Mouse (Mus musculus) myocyte (in vitro differentiated cells): ENCODE measurements around the gene Ifna1. TPM values are rescaled to one million over a fixed set of nuclear protein-coding genes. Genes with fewer than 3 reads are reported as not detected.
A peak's percentile ranks its signal among the peaks of the same experiment; 100 is the strongest.

Source experiments
- H3K27me3 ChIP-seq: one replicate; pipeline ENCODE4 v1.6.1; 2011; ENCODE audit not compliant: control insufficient read depth, insufficient read depth, insufficient read length
- H3K36me3 ChIP-seq: one replicate; pipeline ENCODE4 v1.6.1; 2011; ENCODE audit not compliant: control insufficient read depth, insufficient read depth
- H3K4me2 ChIP-seq: one replicate; pipeline ENCODE4 v1.6.1; 2011; ENCODE audit warnings: low read depth, control low read depth
- H3K4me3 ChIP-seq: one replicate; pipeline ENCODE4 v1.5.1; 2011; ENCODE audit warnings: mild to moderate bottlenecking, control low read depth, moderate library complexity
- H3K79me2 ChIP-seq: one replicate; pipeline ENCODE4 v1.6.1; 2011; ENCODE audit not compliant: control insufficient read depth, insufficient read depth
- H3ac ChIP-seq: one replicate; pipeline ENCODE4 v1.6.1; 2011; ENCODE audit not compliant: control insufficient read depth, insufficient read length
- CEBPB ChIP-seq: IDR thresholded peaks from 2 replicates; pipeline ENCODE4 v1.6.1; 2011; ENCODE audit warnings: mild to moderate bottlenecking, moderate library complexity; ENCODE audit not compliant: poor library complexity, insufficient read depth, severe bottlenecking
- E2F4 ChIP-seq: IDR thresholded peaks from one replicate; pipeline ENCODE4 v1.6.1; 2011; ENCODE audit warnings: mild to moderate bottlenecking, control low read depth, moderate library complexity; ENCODE audit not compliant: insufficient read depth
- MAX ChIP-seq: IDR thresholded peaks from one replicate; pipeline ENCODE4 v1.6.1; 2011; ENCODE audit warnings: low read depth, mild to moderate bottlenecking, control low read depth
- MYOD1 ChIP-seq, 3 experiments: IDR thresholded peaks; one replicate each; pipeline ENCODE4 v1.6.1; 2011; ENCODE audit warnings: control low read depth in 2 of 3, low read depth in 2 of 3, mild to moderate bottlenecking in 2 of 3, moderate library complexity in 1 of 3; ENCODE audit not compliant: insufficient read length in 2 of 3, control insufficient read depth in 1 of 3
- MYOG ChIP-seq, 3 experiments: IDR thresholded peaks; one replicate each; pipeline ENCODE4 v1.6.1; 2011; ENCODE audit warnings: control low read depth in 2 of 3, low read depth in 2 of 3, mild to moderate bottlenecking in 2 of 3; ENCODE audit not compliant: insufficient read length in 2 of 3, control insufficient read depth in 1 of 3, insufficient read depth in 1 of 3
- POLR2A ChIP-seq: IDR thresholded peaks from one replicate; pipeline ENCODE4 v1.6.1; 2011; ENCODE audit warnings: low read depth, mild to moderate bottlenecking, control low read depth, moderate library complexity; ENCODE audit not compliant: insufficient read length
- POLR2AphosphoS2 ChIP-seq: IDR thresholded peaks from one replicate; pipeline ENCODE4 v1.6.1; 2011; ENCODE audit warnings: low read depth, control low read depth; ENCODE audit not compliant: insufficient read length
- REST ChIP-seq: IDR thresholded peaks from one replicate; pipeline ENCODE4 v1.6.1; 2011; ENCODE audit warnings: mild to moderate bottlenecking, control low read depth, moderate library complexity; ENCODE audit not compliant: insufficient read depth, insufficient read length
- SRF ChIP-seq: IDR thresholded peaks from one replicate; pipeline ENCODE4 v1.6.1; 2011; ENCODE audit warnings: low read depth; ENCODE audit not compliant: control insufficient read depth, insufficient read length
- TCF12 ChIP-seq: IDR thresholded peaks from one replicate; pipeline ENCODE4 v1.6.1; 2011; ENCODE audit warnings: mild to moderate bottlenecking, control low read depth; ENCODE audit not compliant: poor library complexity, insufficient read depth, severe bottlenecking
- TCF3 ChIP-seq: IDR thresholded peaks from one replicate; pipeline ENCODE4 v1.6.1; 2011; ENCODE audit warnings: low read depth, control low read depth; ENCODE audit not compliant: insufficient read length
- USF1 ChIP-seq: IDR thresholded peaks from one replicate; pipeline ENCODE4 v1.6.1; 2011; ENCODE audit warnings: low read depth, mild to moderate bottlenecking, control low read depth, moderate library complexity
- polyA plus RNA-seq: library from polyadenylated mRNA; unstranded; fragments of >200 nt; fragmentation: generic; extraction: Trizol; gene quantifications from one replicate; pipeline ENCODE4 v1.2.1, GENCODE M21; 2012; ENCODE audit warnings: missing spikeins

The Ifna1 gene
- polyA plus RNA-seq, 1 experiment = not detected

DNA sequence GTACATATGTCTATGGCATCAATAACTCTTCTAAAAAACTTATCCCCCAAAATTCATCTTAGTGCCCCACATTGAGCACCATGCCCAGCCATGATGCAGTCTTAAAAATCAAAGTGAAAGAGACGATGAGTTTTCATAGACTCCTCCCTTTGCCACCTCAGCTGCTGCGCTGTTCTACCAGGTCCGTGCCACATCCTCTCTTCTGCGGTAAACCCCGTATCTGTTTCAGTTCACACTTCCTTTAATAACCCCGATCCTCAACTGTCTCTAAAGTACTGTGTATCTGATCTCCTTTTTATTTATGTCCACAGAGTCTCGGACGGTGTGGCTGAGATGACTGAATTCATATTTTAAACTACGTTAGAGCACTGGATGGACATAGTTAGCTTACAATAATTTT is 14.7 kb downstream of the Ifna1 start:
- Histone ChIP-seq H3ac (no peak overlapping the region), H3K36me3 (no peaks in the 10 kb centered on the region), H3K4me3 (no peak overlapping the region), H3K4me2 (no peak overlapping the region), H3K27me3 (peaks cover 22% of the 10 kb centered on the region), H3K79me2 (no peaks in the 10 kb centered on the region)
- no peak for TF ChIP-seq POLR2A
- TF ChIP-seq MYOG (IDR thresholded peaks at IDR 0.05; ENCODE audit: control insufficient read depth in 1 of 3, insufficient read depth in 1 of 3, insufficient read length in 2 of 3, low read depth in 2 of 3) = no peak
- TF ChIP-seq MAX = no peak
- no peak for TF ChIP-seq TCF12
- no peak for TF ChIP-seq POLR2AphosphoS2
- TF ChIP-seq SRF = no peak
- TF ChIP-seq REST = no peak
- no peak for TF ChIP-seq TCF3
- TF ChIP-seq CEBPB = no peak
- TF ChIP-seq MYOD1 (IDR thresholded peaks at IDR 0.05; ENCODE audit: control insufficient read depth in 1 of 3, insufficient read length in 2 of 3, low read depth in 2 of 3) = no peak
- no peak for TF ChIP-seq USF1
- no peak for TF ChIP-seq E2F4

- Histone ChIP-seq H3K79me2 (no peaks in the 10 kb centered on the region), H3K36me3 (no peaks in the 10 kb centered on the region), H3ac (no peak overlapping the region), H3K27me3 (peaks cover 22% of the 10 kb centered on the region), H3K4me3 (no peak overlapping the region), H3K4me2 (no peak overlapping the region)
- no peak for TF ChIP-seq POLR2AphosphoS2
- TF ChIP-seq REST = no peak
- no peak for TF ChIP-seq MYOG (IDR thresholded peaks at IDR 0.05; ENCODE audit: control insufficient read depth in 1 of 3, insufficient read depth in 1 of 3, insufficient read length in 2 of 3, low read depth in 2 of 3)
- no peak for TF ChIP-seq E2F4
- TF ChIP-seq TCF12 = no peak
- TF ChIP-seq POLR2A = no peak
- no peak for TF ChIP-seq MYOD1 (IDR thresholded peaks at IDR 0.05; ENCODE audit: control insufficient read depth in 1 of 3, insufficient read length in 2 of 3, low read depth in 2 of 3)
- no peak for TF ChIP-seq TCF3
- TF ChIP-seq MAX = no peak
- no peak for TF ChIP-seq USF1
- no peak for TF ChIP-seq SRF
- no peak for TF ChIP-seq CEBPB
Observed at GRCm38 (mm10) chr4:88865011-88865569, 15.2 kb downstream of the Ifna1 start.

DNA sequence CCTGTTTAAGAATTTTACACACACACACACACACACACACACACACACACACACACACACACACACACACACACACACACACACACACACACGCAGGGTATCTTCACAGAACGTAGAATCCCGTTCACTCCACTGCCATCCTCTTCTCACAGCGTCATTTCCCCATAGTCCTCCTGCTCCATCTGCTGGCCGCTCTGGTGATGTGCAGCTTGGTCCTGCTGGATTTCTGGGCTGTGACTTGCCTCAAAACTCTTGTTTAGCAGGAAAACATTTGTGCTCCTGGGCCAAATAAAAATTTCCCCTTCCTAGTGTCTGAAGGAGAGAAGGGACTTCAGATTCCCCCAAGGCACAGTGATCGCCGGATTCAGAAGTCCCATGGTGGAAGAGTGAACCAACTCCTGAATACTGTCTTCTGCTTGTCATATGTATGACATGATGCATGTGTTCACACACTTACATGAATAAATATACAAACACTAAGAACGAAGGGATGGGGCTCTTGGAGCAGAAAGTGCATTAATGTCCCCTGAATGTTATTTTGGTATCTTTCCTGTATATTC is 17.6 kb downstream of the Ifna1 start:
- no peak for TF ChIP-seq POLR2AphosphoS2
- TF ChIP-seq POLR2A = no peak
- TF ChIP-seq USF1 = no peak
- no peak for TF ChIP-seq MYOD1 (IDR thresholded peaks at IDR 0.05; ENCODE audit: control insufficient read depth in 1 of 3, insufficient read length in 2 of 3, low read depth in 2 of 3)
- no peak for TF ChIP-seq MAX
- no peak for TF ChIP-seq CEBPB
- no peak for TF ChIP-seq MYOG (IDR thresholded peaks at IDR 0.05; ENCODE audit: control insufficient read depth in 1 of 3, insufficient read depth in 1 of 3, insufficient read length in 2 of 3, low read depth in 2 of 3)
- no peak for TF ChIP-seq TCF3
- TF ChIP-seq TCF12 = no peak
- TF ChIP-seq REST = no peak
- TF ChIP-seq SRF = no peak
- TF ChIP-seq E2F4 = no peak
- Histone ChIP-seq H3K4me3 (peak overlapping the region; percentile 27), H3K27me3 (peaks cover 9% of the 10 kb centered on the region)

GRCm38 (mm10) chr4:88867926-88868911 is 18.3 kb downstream of the Ifna1 start:
- Histone ChIP-seq H3K36me3 (no peaks in the 10 kb centered on the region), H3ac (no peak overlapping the region), H3K4me2 (peak overlapping the region; percentile 90), H3K79me2 (no peaks in the 10 kb centered on the region), H3K4me3 (peak overlapping the region; percentile 27), H3K27me3 (peaks cover under 1% of the 10 kb centered on the region)
- TF ChIP-seq USF1 = no peak

More for the DNA sequence above, 17.6 kb downstream of the Ifna1 start:
- H3K36me3 ChIP-seq = no peaks in the 10 kb centered on the region
- H3ac ChIP-seq = no peak overlapping the region
- peak overlapping the region; percentile 90 for H3K4me2 ChIP-seq
- no peaks in the 10 kb centered on the region for H3K79me2 ChIP-seq
